Mouse (Mus musculus) stomach, embryonic 16.5 days (tissue): ENCODE data around the gene Fgd3. TPM values are rescaled to one million over a fixed set of nuclear protein-coding genes. Genes with fewer than 3 reads are reported as not detected.

Experiments used
- ATAC-seq: fragments of 200-750 bp; cut with Nextera tagmentation; 2 replicates; pipeline ENCODE4 v1.8.0; 2017; ENCODE audit warnings: moderate number of reproducible peaks, moderate TSS enrichment; ENCODE audit not compliant: insufficient read depth, low FRiP score
- H3K27ac ChIP-seq: fragments of 300-500 bp; sonication (generic); 2 replicates; pipeline ENCODE4 v1.5.1; 2014; ENCODE audit warnings: low read length
- H3K27me3 ChIP-seq: fragments of 300-500 bp; sonication (generic); 2 replicates; pipeline ENCODE4 v1.6.1; 2014; ENCODE audit warnings: low read length, control low read depth, mixed read lengths; ENCODE audit not compliant: control insufficient read depth, insufficient read depth
- H3K36me3 ChIP-seq: fragments of 300-500 bp; sonication (generic); 2 replicates; pipeline ENCODE4 v1.6.1; 2014; ENCODE audit warnings: low read length; ENCODE audit not compliant: control insufficient read depth, insufficient read depth
- H3K4me1 ChIP-seq: fragments of 300-500 bp; sonication (generic); 2 replicates; pipeline ENCODE4 v1.6.1; 2014; ENCODE audit warnings: low read length, control low read depth, mixed read lengths; ENCODE audit not compliant: control insufficient read depth, insufficient read depth
- H3K4me2 ChIP-seq: fragments of 300-500 bp; sonication (generic); 2 replicates; pipeline ENCODE4 v1.6.1; 2014; ENCODE audit warnings: low read depth, low read length, mixed read lengths
- H3K4me3 ChIP-seq: fragments of 300-500 bp; sonication (generic); replicated peaks from 2 replicates; pipeline ENCODE4 v1.5.1; 2014; ENCODE audit warnings: mild to moderate bottlenecking, low read length
- H3K9ac ChIP-seq: fragments of 300-500 bp; sonication (generic); 2 replicates; pipeline ENCODE4 v1.6.1; 2014; ENCODE audit warnings: low read length
- H3K9me3 ChIP-seq: fragments of 300-500 bp; sonication (generic); replicated peaks from 2 replicates; pipeline ENCODE4 v1.6.1; 2016; ENCODE audit warnings: low read length, control low read depth; ENCODE audit not compliant: control insufficient read depth
- WGBS: fragments of 180-500 bp; shearing (Covaris S2); extraction: QIAGEN DNeasy Blood & Tissue Kit; methylation state at CpG from one replicate; pipeline ENCODE4 v1.1.7; 2014; 5-methylcytosine and 5-hydroxymethylcytosine counted together
- polyA plus RNA-seq: library from polyadenylated mRNA; unstranded; fragments of >200 nt; fragmentation: Nextera tagmentation; extraction: Ambion mirVana; gene quantifications from 2 replicates; pipeline ENCODE4 v1.2.1, GENCODE M21; 2015

The Fgd3 gene
- polyA plus RNA-seq, 1 experiment from 2014 or later: 0.40 TPM

DNA sequence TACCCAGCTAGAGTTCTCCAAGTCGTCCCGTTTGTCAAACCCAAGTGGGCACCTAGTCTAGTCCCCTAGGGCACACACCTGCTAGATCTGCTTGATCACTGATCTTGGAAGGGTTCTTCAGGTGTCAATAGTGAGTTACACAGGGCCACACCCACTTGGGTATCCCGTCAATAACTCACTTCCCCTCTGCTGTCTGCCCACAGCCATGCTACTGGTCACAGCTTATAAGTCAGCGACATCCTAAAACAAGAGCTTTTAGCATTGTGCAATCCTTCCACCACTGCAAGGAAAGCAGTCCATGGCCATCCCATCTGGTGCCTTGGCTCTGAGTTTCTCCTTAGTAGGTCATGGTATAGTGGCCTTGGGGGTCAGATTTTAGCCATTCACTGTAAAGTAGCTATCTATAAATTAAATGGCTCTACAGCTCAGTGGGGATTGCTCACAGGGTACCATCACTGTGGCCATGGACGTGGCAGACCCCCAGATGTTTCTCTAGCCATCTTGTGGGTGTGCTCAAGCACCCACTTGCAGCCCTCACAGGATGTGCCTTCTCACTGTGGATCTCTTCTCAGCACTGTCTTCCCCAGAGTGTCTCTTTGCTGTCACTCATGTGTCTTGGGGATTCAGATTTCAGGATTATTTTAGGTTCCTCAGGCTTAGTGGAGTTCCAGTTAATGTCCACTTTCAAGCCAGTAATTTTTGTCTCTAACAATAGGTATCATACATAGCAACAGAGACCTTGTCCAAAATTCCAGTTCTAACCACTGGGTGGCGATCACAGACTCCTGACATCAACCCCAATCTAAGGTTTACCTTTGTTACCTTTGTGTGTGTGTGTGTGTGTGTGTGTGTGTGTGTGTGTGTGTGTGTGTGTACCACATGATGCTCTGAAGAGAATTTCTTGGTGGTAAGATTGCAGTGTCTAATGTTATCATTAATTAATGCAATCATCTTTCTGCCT, 6.4 kb upstream of the Fgd3 start:
- WGBS: 59% methylated on average over 6 of the region's 6 CpGs
- Histone ChIP-seq H3K9ac (no peak overlapping the region), H3K27me3 (no peaks in the 10 kb centered on the region), H3K4me1 (no peaks in the 10 kb centered on the region), H3K36me3 (no peaks in the 10 kb centered on the region), H3K27ac (no peak overlapping the region), H3K4me3 (no peak overlapping the region), H3K4me2 (no peak overlapping the region), H3K9me3 (no peaks in the 10 kb centered on the region)
- ATAC-seq: peak; percentile 29; the same call in 1 of the 2 replicates

DNA sequence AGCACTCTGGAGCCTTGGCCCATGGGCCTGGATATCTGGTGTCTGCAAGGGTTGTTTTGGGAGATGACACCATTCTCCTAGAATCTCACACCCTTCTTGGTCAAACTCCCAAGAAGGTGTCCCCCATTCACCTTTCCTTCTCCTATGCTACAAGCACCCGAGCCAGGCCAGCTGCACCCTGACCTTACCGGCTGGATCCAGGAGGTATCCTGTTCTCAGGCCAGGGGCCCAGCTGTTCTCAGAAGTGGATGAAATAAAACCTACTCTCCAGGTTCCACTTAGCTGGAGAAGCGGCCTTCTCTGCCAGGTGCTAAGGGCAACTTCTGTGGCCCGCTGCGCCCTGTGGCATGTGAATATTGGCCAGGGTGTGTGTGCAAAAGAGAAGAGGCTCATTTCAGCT, 4.8 kb upstream of the Fgd3 start:
- H3K9ac ChIP-seq: no peak overlapping the region
- H3K4me3 ChIP-seq: no peak overlapping the region
- H3K27ac ChIP-seq: no peak overlapping the region
- WGBS: 86% methylated on average over 5 of the region's 5 CpGs
- no peaks in the 10 kb centered on the region for H3K36me3 ChIP-seq
- H3K4me1 ChIP-seq: peaks cover 5% of the 10 kb centered on the region; the same call in 1 of the 2 replicates
- no peaks in the 10 kb centered on the region for H3K9me3 ChIP-seq
- H3K27me3 ChIP-seq: no peaks in the 10 kb centered on the region
- no peak overlapping the region for H3K4me2 ChIP-seq
- no peak for ATAC-seq

DNA sequence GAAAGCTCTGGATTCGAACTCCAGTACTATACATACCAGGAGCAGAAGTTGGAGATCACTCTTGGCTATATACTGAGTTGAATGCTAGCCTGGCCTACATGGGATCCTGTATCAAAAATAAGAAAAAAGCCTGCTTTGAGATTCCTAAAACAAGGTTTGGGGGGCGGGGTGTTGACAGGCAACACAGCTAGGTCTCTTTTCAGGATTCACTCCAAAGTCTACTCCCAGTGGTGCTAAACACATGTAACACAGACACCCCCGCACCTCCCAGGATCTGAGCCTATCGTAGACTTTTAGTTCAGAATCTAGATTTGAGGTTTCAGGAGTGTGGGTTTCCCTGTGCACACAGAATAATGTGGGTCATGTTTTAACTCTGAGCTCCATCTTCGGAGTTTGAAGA, 2.6 kb upstream of the Fgd3 start:
- Histone ChIP-seq H3K9ac (no peak overlapping the region), H3K4me2 (no peak overlapping the region), H3K27me3 (no peaks in the 10 kb centered on the region), H3K4me3 (no peak overlapping the region), H3K36me3 (no peaks in the 10 kb centered on the region), H3K4me1 (peaks cover 11% of the 10 kb centered on the region; the same call in 1 of the 2 replicates), H3K9me3 (no peaks in the 10 kb centered on the region), H3K27ac (no peak overlapping the region)
- ATAC-seq: no peak
- WGBS: 86% methylated on average over 5 of the region's 5 CpGs

DNA sequence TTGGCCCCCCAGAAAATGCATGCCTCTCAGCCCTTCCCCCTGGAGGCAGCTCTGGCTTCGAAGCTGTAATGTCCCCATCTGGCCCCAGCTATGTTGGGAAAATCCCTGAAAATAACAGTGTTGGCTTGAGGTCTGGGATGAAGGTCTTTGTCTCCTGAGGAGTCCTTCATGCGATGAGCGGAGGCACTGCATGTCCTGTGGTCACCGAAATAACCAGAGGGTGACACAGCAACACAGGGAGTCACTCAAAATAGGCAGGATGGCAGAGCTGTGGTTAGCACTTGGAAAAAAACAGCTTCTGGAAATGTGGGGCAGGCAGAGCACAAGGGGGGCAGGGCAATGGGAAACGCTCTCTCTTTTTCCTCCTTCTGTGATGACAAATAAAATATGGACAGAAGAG, 2.1 kb upstream of the Fgd3 start:
- no peak overlapping the region for H3K27ac ChIP-seq
- ATAC-seq: no peak
- no peaks in the 10 kb centered on the region for H3K9me3 ChIP-seq
- 75% methylated on average over 5 of the region's 5 CpGs for WGBS
- no peaks in the 10 kb centered on the region for H3K27me3 ChIP-seq
- H3K9ac ChIP-seq: no peak overlapping the region
- peaks cover 11% of the 10 kb centered on the region; the same call in 1 of the 2 replicates for H3K4me1 ChIP-seq
- H3K4me3 ChIP-seq: no peak overlapping the region
- no peaks in the 10 kb centered on the region for H3K36me3 ChIP-seq
- no peak overlapping the region for H3K4me2 ChIP-seq

DNA sequence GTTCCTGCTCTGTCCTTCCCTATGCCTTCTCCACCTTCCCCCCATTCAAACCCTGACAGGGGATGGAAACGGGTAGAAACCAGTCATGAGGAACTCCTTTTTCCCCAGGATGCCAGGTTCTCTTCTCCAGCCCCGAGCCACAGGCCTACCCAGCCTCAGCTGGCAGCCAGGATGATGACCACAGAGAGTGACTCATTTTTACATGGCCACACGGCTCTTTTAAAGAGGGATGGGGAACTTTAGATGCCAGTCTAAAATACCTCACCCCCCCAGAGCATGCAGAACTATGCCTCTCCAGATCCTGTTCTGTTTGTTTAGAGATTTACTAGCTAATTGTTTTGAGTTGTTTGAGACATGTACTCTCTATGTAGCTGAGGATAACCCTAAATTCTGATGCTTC, 1.3 kb upstream of the Fgd3 start:
- peaks cover 11% of the 10 kb centered on the region; the same call in 1 of the 2 replicates for H3K4me1 ChIP-seq
- WGBS: 77% methylated on average over 3 of the region's 3 CpGs
- H3K4me2 ChIP-seq: no peak overlapping the region

DNA sequence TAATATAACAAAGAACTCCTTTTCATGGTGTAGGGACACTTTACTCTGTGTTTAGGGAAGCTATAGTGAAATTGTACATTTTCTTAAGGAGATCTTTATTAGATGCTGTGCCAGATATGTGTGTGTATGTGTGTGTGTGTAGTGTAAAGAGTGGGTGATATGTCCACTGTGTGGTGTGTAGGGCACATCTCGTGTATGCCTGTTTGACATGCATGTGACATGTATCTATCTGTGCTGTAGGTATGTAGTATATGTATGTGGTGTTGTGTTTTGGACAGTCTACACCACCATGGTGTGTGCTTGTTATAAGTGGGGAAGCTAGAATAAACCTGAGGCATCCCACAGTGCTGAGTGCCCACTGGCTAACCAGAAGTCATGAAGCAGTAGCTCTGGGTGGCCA, 403 bp upstream of the Fgd3 start:
- no peak overlapping the region; the same call in 1 of the 2 replicates for H3K4me3 ChIP-seq
- H3K9ac ChIP-seq: no peak overlapping the region
- ATAC-seq: no peak
- 76% methylated on average over 1 of the region's 1 CpGs for WGBS
- no peaks in the 10 kb centered on the region for H3K27me3 ChIP-seq
- H3K27ac ChIP-seq: no peak overlapping the region
- peaks cover 11% of the 10 kb centered on the region; the same call in 1 of the 2 replicates for H3K4me1 ChIP-seq
- no peak overlapping the region for H3K4me2 ChIP-seq
- no peaks in the 10 kb centered on the region for H3K9me3 ChIP-seq
- no peaks in the 10 kb centered on the region for H3K36me3 ChIP-seq

More for the DNA sequence above, 1.3 kb upstream of the Fgd3 start:
- no peak overlapping the region for H3K9ac ChIP-seq
- H3K4me3 ChIP-seq: no peak overlapping the region
- H3K27me3 ChIP-seq: no peaks in the 10 kb centered on the region
- H3K27ac ChIP-seq: no peak overlapping the region
- no peaks in the 10 kb centered on the region for H3K36me3 ChIP-seq
- no peak for ATAC-seq
- H3K9me3 ChIP-seq: no peaks in the 10 kb centered on the region

DNA sequence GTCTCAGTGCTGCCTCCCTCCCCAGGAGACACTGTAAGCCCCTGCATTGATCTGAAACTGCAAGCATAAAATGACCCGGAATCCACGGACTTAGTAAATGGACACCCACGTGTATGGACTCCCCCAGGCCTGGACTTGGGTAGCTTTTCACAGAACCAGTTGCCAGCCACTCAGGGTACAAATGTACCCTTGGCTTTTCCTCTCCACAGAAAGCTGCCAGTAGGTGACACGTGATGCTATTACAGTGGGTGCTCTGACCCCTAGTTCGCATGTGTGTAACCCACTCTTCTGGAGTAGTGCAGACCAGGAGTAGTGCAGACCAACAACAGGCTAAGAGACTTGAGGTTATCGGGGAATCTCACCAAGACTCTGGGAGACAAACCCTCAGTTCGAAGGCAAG, 2.2 kb downstream of the Fgd3 start:
- Histone ChIP-seq H3K36me3 (no peaks in the 10 kb centered on the region), H3K4me1 (peaks cover 11% of the 10 kb centered on the region; the same call in 1 of the 2 replicates), H3K9ac (no peak overlapping the region), H3K27me3 (no peaks in the 10 kb centered on the region), H3K4me3 (no peak overlapping the region), H3K4me2 (no peak overlapping the region), H3K27ac (no peak overlapping the region), H3K9me3 (no peaks in the 10 kb centered on the region)
- no peak for ATAC-seq
- 88% methylated on average over 7 of the region's 7 CpGs for WGBS

DNA sequence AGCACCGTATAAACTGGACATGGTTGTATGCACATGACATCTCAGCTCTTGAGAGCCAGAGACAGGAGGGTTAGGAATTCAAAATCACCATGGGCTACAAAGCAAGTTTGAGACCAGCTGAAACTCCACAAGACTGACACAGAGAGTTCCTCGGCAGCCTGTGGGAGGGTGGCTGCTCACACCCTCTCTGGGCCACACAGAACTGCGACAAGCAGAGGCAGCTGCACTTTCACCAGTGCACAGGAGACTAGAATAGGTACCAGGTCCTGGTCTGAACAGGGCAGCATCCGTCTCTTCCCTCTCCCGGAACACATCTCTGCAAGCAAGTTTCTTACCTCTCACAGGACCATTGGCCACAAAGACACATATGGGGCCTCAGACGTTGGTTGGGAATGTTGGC, 2.6 kb downstream of the Fgd3 start:
- no peaks in the 10 kb centered on the region for H3K27me3 ChIP-seq
- WGBS: 79% methylated on average over 6 of the region's 6 CpGs
- ATAC-seq: no peak

DNA sequence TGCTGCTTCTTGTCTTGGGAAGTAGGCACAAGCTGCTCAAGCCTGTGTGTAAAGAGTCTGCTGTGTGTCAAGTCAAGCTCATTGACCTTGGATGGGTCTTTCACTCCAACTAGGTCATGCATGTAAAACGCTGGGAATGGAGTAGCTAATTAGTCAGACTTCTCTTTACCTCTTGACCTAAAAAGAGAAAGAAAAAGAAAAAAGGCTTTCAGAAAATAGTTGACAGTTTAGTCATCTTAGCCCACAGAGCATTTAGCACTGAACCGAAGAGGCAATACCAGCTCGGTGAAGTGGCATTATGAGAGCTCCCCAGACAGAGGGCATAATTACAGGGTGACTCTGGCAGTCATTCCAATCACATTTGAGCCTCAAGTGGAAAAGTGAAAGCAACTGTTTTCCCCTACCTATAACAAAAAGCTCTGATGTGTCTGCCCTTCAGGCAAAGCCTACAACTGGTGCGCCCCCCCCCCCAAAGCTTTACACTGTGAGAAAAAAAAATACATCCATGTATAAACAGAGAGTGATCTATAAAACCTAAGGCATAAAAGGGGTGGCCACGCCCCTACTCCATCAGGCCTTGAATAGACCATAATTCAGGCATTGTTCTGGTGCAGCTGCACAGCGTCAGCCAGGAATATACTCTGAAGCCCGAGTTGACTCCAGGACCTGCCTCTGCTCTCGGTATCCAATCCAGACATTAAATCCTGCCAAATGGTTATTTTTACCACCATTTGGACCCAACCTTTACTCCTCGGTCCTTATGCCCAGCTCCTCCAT, 3.5 kb downstream of the Fgd3 start:
- peak overlapping the region; percentile 31; the same call in 1 of the 2 replicates for H3K27ac ChIP-seq
- no peaks in the 10 kb centered on the region for H3K9me3 ChIP-seq
- no peaks in the 10 kb centered on the region for H3K27me3 ChIP-seq
- H3K36me3 ChIP-seq: no peaks in the 10 kb centered on the region
- H3K9ac ChIP-seq: no peak overlapping the region
- peaks cover 14% of the 10 kb centered on the region; the same call in 1 of the 2 replicates for H3K4me1 ChIP-seq
- no peak overlapping the region for H3K4me3 ChIP-seq
- H3K4me2 ChIP-seq: no peak overlapping the region
- 38% methylated on average over 9 of the region's 9 CpGs for WGBS
- ATAC-seq: no peak

More for the DNA sequence above, 2.6 kb downstream of the Fgd3 start:
- Histone ChIP-seq H3K4me1 (peaks cover 11% of the 10 kb centered on the region; the same call in 1 of the 2 replicates), H3K9me3 (no peaks in the 10 kb centered on the region), H3K27ac (no peak overlapping the region), H3K4me2 (no peak overlapping the region), H3K9ac (no peak overlapping the region), H3K4me3 (no peak overlapping the region), H3K36me3 (no peaks in the 10 kb centered on the region)
